Mouse (Mus musculus) stomach, postnatal 0 days (tissue): ENCODE results near the gene Ppp2r1b. TPM values are rescaled to one million over a fixed set of nuclear protein-coding genes. Genes with fewer than 3 reads are reported as not detected.

Experiments
- ATAC-seq: fragments of 200-750 bp; cut with Nextera tagmentation; 2 replicates; pipeline ENCODE4 v1.8.0; 2017; ENCODE audit not compliant: low FRiP score, low TSS enrichment
- DNase-seq: peaks from one replicate; pipeline ENCODE4 v3.0.0-alpha.2; 2016; ENCODE audit warnings: low spot score
- H3K27ac ChIP-seq: fragments of 300-500 bp; sonication (generic); replicated peaks from 2 replicates; pipeline ENCODE4 v1.5.1; 2014; ENCODE audit warnings: mild to moderate bottlenecking, control low read depth
- H3K27me3 ChIP-seq: fragments of 300-500 bp; sonication (generic); 2 replicates; pipeline ENCODE4 v1.6.1; 2014; ENCODE audit warnings: low read length; ENCODE audit not compliant: control insufficient read depth, insufficient read depth
- H3K36me3 ChIP-seq: fragments of 300-500 bp; sonication (generic); 2 replicates; pipeline ENCODE4 v1.6.1; 2014; ENCODE audit warnings: low read length, mixed read lengths; ENCODE audit not compliant: control insufficient read depth, insufficient read depth
- H3K4me1 ChIP-seq: fragments of 300-500 bp; sonication (generic); replicated peaks from 2 replicates; pipeline ENCODE4 v1.6.1; 2014; ENCODE audit warnings: antibody characterized with exemption; ENCODE audit not compliant: control insufficient read depth, insufficient read depth
- H3K4me2 ChIP-seq: fragments of 300-500 bp; sonication (generic); replicated peaks from 2 replicates; pipeline ENCODE4 v1.6.1; 2014; ENCODE audit warnings: low read depth, mild to moderate bottlenecking, control low read depth, moderate library complexity
- H3K4me3 ChIP-seq: fragments of 300-500 bp; sonication (generic); 2 replicates; pipeline ENCODE4 v1.5.1; 2014; ENCODE audit warnings: low read depth, low read length, control low read depth
- H3K9ac ChIP-seq: fragments of 300-500 bp; sonication (generic); 2 replicates; pipeline ENCODE4 v1.6.1; 2014; ENCODE audit warnings: mild to moderate bottlenecking, low read length, control low read depth, mixed read lengths
- H3K9me3 ChIP-seq: fragments of 300-500 bp; sonication (generic); 2 replicates; pipeline ENCODE4 v1.6.1; 2016; ENCODE audit warnings: low read length; ENCODE audit not compliant: control insufficient read depth
- CTCF ChIP-seq: IDR thresholded peaks from 2 replicates; pipeline ENCODE4 v1.5.1; 2016; ENCODE audit warnings: antibody characterized with exemption, low read depth, mild to moderate bottlenecking, moderate library complexity
- EP300 ChIP-seq: optimal IDR thresholded peaks from 2 replicates; pipeline ENCODE3; 2016; ENCODE audit warnings: antibody characterized with exemption
- WGBS: fragments of 180-500 bp; shearing (Covaris S2); extraction: QIAGEN DNeasy Blood & Tissue Kit; methylation state at CpG from one replicate; pipeline ENCODE4 v1.1.7; 2014; 5-methylcytosine and 5-hydroxymethylcytosine counted together
- polyA plus RNA-seq: library from polyadenylated mRNA; unstranded; fragments of >200 nt; fragmentation: Nextera tagmentation; extraction: Ambion mirVana; gene quantifications from 2 replicates; pipeline ENCODE4 v1.2.1, GENCODE M21; 2015

Gene Ppp2r1b
- polyA plus RNA-seq, 1 experiment from 2014 or later = 32.6 TPM

DNA sequence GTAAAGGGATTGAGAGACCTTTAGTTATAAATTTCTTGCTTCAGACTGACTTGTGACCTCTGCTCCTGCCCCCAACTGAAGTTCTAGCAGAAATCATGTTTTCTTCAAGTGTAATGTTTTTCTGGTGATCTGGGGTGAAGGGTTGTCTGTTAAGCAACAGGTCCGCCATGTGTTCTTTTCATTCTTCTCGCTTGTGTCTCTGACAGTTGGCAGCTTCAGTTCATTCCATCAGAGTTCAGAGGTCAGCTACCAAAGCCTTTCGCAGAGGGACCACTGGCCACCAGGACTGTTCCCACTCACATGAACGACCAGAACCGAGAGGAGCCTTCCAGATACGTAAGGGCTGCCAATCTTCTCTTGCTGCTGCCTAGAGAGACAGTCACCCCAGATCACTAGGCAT, 36.6 kb upstream of the Ppp2r1b start:
- no peak for DNase-seq
- Histone ChIP-seq H3K4me2 (no peak overlapping the region), H3K27ac (no peak overlapping the region), H3K9me3 (no peaks in the 10 kb centered on the region), H3K9ac (no peak overlapping the region), H3K27me3 (no peaks in the 10 kb centered on the region), H3K36me3 (peaks cover 10% of the 10 kb centered on the region; the same call in 1 of the 2 replicates), H3K4me1 (no peaks in the 10 kb centered on the region), H3K4me3 (no peak overlapping the region)
- TF ChIP-seq EP300 (no peak), CTCF (no peak)
- ATAC-seq = no peak
- WGBS = 86% methylated on average over 6 of the region's 6 CpGs

DNA sequence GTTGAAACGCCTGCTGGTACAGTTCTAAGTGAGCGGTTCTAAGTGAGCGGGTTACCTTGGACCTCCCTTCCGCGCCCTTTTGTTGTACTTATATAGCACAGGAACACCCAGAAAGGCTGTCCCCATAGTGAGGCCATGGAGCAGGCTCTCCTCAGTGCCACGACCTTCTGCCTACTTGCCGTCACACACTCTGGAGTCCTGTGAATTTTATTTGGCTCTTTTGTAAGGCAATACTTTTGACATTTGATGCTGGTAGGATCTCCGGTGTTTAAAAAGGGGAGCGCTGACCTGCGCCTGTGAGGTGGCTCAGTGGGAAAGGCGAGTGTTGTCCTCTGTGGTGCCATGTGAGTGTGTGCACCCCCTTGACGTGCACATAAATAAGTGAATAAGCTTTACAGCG, 36.0 kb upstream of the Ppp2r1b start:
- ATAC-seq = no peak
- no peak overlapping the region for H3K27ac ChIP-seq
- H3K4me2 ChIP-seq = no peak overlapping the region
- H3K4me3 ChIP-seq = no peak overlapping the region
- TF ChIP-seq CTCF (no peak), EP300 (no peak)
- no peak overlapping the region for H3K9ac ChIP-seq
- no peak for DNase-seq
- no peaks in the 10 kb centered on the region for H3K27me3 ChIP-seq
- WGBS = 94% methylated on average over 13 of the region's 13 CpGs
- peaks cover 12% of the 10 kb centered on the region; the same call in 1 of the 2 replicates for H3K36me3 ChIP-seq
- H3K9me3 ChIP-seq = no peaks in the 10 kb centered on the region
- H3K4me1 ChIP-seq = no peaks in the 10 kb centered on the region

DNA sequence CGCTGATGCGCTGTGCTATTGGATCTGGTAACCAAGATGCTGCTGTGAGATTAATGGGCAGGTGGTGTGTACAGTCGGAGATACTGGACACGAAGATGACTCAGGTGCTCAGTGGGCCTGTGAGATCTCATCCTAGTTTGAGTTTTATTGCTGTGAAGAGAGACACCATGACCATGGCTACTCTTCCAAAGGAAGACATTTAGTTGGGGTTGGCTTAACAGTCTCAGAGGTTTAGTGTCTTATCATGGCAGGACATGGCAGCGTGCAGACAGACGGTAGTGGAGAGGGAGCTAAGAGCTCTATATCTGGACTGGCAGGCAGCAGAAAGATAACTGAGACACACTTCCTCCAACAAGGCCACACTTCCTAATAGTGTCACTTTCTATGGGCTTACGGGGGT, 33.9 kb upstream of the Ppp2r1b start:
- no peak overlapping the region for H3K9ac ChIP-seq
- 90% methylated on average over 7 of the region's 7 CpGs for WGBS
- no peak for ATAC-seq
- H3K36me3 ChIP-seq = peaks cover 14% of the 10 kb centered on the region; the same call in 1 of the 2 replicates
- no peak for DNase-seq
- H3K4me3 ChIP-seq = no peak overlapping the region
- H3K4me1 ChIP-seq = no peaks in the 10 kb centered on the region
- no peak overlapping the region for H3K4me2 ChIP-seq
- no peak for TF ChIP-seq EP300
- no peak for TF ChIP-seq CTCF
- H3K27me3 ChIP-seq = no peaks in the 10 kb centered on the region
- no peaks in the 10 kb centered on the region for H3K9me3 ChIP-seq
- no peak overlapping the region for H3K27ac ChIP-seq

DNA sequence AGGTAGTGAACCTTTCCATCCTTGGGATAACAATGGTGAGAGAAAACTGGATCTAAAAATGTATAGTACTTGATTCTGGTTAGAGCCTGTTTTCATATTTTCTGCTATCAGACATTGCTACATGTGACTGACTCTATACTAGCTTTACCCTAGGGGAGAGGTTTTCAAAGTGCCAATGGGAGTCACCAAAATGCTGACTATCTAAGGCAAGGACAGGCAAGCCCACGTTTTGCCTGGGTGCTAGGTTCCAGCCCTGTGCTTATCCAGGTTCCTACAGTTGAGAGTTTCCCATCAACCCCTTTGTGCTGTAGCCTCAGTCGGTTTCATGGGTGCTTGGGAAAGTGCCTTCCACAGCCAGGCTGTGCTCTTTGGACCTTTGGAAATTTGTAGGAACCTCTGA, 33.4 kb upstream of the Ppp2r1b start:
- 93% methylated on average over 2 of the region's 2 CpGs for WGBS
- no peak for ATAC-seq
- H3K27ac ChIP-seq = no peak overlapping the region
- no peaks in the 10 kb centered on the region for H3K27me3 ChIP-seq
- no peaks in the 10 kb centered on the region for H3K9me3 ChIP-seq
- H3K9ac ChIP-seq = no peak overlapping the region
- H3K36me3 ChIP-seq = peaks cover 14% of the 10 kb centered on the region; the same call in 1 of the 2 replicates
- H3K4me1 ChIP-seq = no peaks in the 10 kb centered on the region
- H3K4me3 ChIP-seq = no peak overlapping the region
- no peak for DNase-seq
- no peak overlapping the region for H3K4me2 ChIP-seq
- TF ChIP-seq CTCF (no peak), EP300 (no peak)

DNA sequence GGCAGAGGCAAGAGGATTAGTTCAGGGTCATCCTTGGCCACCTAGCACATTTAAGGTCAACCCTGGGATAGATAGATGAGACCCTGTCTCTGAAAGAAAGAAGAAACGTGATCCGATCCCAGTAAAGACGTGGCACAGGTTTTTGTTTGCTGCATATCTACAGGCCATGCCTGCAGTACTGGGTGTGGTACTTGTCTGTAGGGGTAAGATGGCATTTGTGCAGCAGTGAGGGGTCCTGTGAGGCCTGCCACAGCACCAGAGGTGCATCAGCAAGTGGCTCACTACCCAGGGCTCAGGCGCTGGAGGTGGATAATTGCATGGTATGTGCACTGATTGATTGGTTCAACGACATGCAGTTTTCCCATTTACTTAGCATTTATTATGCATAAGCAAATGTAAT, 31.3 kb upstream of the Ppp2r1b start:
- Histone ChIP-seq H3K27ac (no peak overlapping the region), H3K4me1 (no peaks in the 10 kb centered on the region), H3K4me3 (no peak overlapping the region), H3K9ac (no peak overlapping the region), H3K4me2 (no peak overlapping the region), H3K9me3 (no peaks in the 10 kb centered on the region), H3K36me3 (peaks cover 14% of the 10 kb centered on the region), H3K27me3 (no peaks in the 10 kb centered on the region)
- WGBS = 93% methylated on average over 5 of the region's 5 CpGs
- DNase-seq = no peak
- no peak for ATAC-seq
- TF ChIP-seq CTCF (no peak), EP300 (no peak)

DNA sequence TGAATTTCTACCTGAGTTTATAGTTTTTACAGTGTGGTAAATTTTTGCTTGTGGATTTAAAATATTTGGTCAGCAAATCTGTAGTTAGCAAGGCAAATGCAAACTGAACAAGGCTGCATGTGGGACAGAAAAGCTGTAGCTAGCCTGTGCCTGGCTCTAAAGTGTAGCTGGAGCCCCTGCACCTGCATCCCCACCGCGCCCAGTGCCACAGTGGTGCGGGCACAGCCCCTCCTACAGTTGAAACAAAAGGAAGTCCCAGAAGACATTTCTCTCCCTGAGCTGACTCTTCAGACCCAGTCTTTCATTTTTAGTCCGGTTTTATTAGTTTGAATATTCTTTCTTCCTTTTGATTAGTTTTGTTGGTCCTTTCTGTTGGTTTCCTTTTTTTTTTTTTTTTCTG, 29.4 kb upstream of the Ppp2r1b start:
- TF ChIP-seq EP300 (no peak), CTCF (no peak)
- WGBS = 94% methylated on average over 4 of the region's 4 CpGs
- Histone ChIP-seq H3K4me1 (no peaks in the 10 kb centered on the region), H3K27me3 (no peaks in the 10 kb centered on the region), H3K9me3 (no peaks in the 10 kb centered on the region), H3K4me2 (no peak overlapping the region), H3K36me3 (peaks cover 14% of the 10 kb centered on the region), H3K27ac (no peak overlapping the region), H3K9ac (no peak overlapping the region), H3K4me3 (no peak overlapping the region)
- ATAC-seq (no peak), DNase-seq (no peak)
